Mouse (Mus musculus) limb, embryonic 11.5 days (tissue): ENCODE data around the gene Mat2a. TPM values are rescaled to one million over a fixed set of nuclear protein-coding genes. Genes with fewer than 3 reads are reported as not detected.
"Not testable (repeated sequence)": the region's sequence is repeated elsewhere in the genome, so short reads cannot be mapped to it uniquely, and the experiment has no call there.

Source experiments
- ATAC-seq: fragments of 200-750 bp; cut with Nextera tagmentation; 2 replicates; pipeline ENCODE4 v1.8.0; 2017; ENCODE audit warnings: low read depth; ENCODE audit not compliant: insufficient number of reproducible peaks, low FRiP score, low TSS enrichment
- DNase-seq: peaks from one replicate; pipeline ENCODE4 v3.0.0-alpha.2; 2015; ENCODE audit warnings: low spot score
- H3K27ac ChIP-seq: fragments of 300-500 bp; sonication (generic); replicated peaks from 2 replicates; pipeline ENCODE4 v1.5.1; 2014; ENCODE audit warnings: low read depth, mild to moderate bottlenecking, low read length
- H3K27me3 ChIP-seq: fragments of 300-500 bp; sonication (generic); 2 replicates; pipeline ENCODE4 v1.6.1; 2014; ENCODE audit warnings: mild to moderate bottlenecking, low read length, mixed read lengths; ENCODE audit not compliant: control insufficient read depth, insufficient read depth
- H3K36me3 ChIP-seq: fragments of 300-500 bp; sonication (generic); 2 replicates; pipeline ENCODE4 v1.6.1; 2014; ENCODE audit warnings: mild to moderate bottlenecking, low read length, moderate library complexity, mixed read lengths; ENCODE audit not compliant: control insufficient read depth, insufficient read depth
- H3K4me1 ChIP-seq: fragments of 300-500 bp; sonication (generic); 2 replicates; pipeline ENCODE4 v1.6.1; 2014; ENCODE audit warnings: low read length, mixed read lengths; ENCODE audit not compliant: control insufficient read depth, insufficient read depth
- H3K4me2 ChIP-seq: fragments of 300-500 bp; sonication (generic); 2 replicates; pipeline ENCODE4 v1.6.1; 2014; ENCODE audit warnings: low read depth, mild to moderate bottlenecking, moderate library complexity; ENCODE audit not compliant: severe bottlenecking
- H3K4me3 ChIP-seq: fragments of 300-500 bp; sonication (generic); 2 replicates; pipeline ENCODE4 v1.5.1; 2014; ENCODE audit warnings: low read depth, low read length
- H3K9ac ChIP-seq: fragments of 300-500 bp; sonication (generic); 2 replicates; pipeline ENCODE4 v1.6.1; 2014; ENCODE audit warnings: mild to moderate bottlenecking, low read length
- H3K9me3 ChIP-seq: fragments of 300-500 bp; sonication (generic); 2 replicates; pipeline ENCODE4 v1.6.1; 2016; ENCODE audit warnings: low read length; ENCODE audit not compliant: control insufficient read depth
- WGBS: fragments of 180-500 bp; shearing (Covaris S2); extraction: QIAGEN DNeasy Blood & Tissue Kit; methylation state at CpG from one replicate; pipeline ENCODE4 v1.1.7; 2014; 5-methylcytosine and 5-hydroxymethylcytosine counted together
- polyA plus RNA-seq: library from polyadenylated mRNA; unstranded; fragments of >200 nt; fragmentation: Nextera tagmentation; extraction: Ambion mirVana; gene quantifications from 2 replicates; pipeline ENCODE4 v1.2.1, GENCODE M21; 2014

Mat2a gene
- polyA plus RNA-seq, 1 experiment from 2014 or later: 490 TPM

DNA sequence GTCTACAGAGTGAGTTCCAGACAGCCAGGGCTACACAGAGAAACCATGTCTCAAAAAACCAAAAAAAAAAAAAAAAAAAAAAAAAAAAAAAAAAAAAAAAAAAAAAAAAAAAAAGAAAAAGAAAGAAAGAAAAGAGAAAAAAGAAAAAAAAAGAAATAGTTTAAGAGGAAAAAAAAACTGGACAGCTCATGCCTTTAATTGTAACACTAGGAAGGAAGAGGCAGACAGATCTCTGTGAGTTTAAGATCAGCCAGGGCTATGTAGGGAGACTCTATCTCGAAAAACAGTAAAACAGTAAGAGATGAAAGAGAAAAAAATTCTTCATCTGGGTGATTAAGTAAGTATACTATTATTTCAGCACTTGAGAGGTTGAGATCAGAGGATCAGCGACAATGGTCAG is 12.4 kb upstream of the Mat2a start:
- H3K4me2 ChIP-seq, H3K9ac ChIP-seq, H3K4me1 ChIP-seq, DNase-seq, H3K9me3 ChIP-seq, H3K4me3 ChIP-seq, H3K36me3 ChIP-seq, H3K27me3 ChIP-seq, ATAC-seq, H3K27ac ChIP-seq: not testable (repeated sequence)
- WGBS: 72% methylated on average over 2 of the region's 2 CpGs

DNA sequence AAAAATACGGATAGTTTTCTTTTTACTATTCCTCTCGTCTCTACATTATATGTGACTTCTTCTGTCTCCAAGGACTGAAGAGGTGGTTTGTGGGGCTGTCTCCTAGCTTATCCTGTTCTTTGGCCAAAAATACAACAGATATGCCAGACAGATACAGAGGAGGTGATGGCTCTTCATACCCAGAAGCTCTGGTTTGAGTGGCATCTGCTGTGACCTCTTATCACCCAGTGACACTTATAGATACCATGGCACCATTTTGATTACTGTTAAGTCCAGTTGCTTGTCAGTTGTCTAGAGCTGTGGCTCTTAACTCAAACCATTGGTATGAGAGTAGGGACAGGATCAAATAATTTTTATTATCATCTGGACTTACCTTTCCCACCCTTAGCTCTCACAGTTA is 8.1 kb upstream of the Mat2a start:
- 89% methylated on average over 2 of the region's 2 CpGs for WGBS
- DNase-seq: no peak
- Histone ChIP-seq H3K4me1 (no peaks in the 10 kb centered on the region), H3K9me3 (no peaks in the 10 kb centered on the region), H3K9ac (no peak overlapping the region), H3K27me3 (no peaks in the 10 kb centered on the region), H3K4me2 (no peak overlapping the region), H3K4me3 (no peak overlapping the region), H3K36me3 (no peaks in the 10 kb centered on the region), H3K27ac (no peak overlapping the region)
- ATAC-seq: no peak

DNA sequence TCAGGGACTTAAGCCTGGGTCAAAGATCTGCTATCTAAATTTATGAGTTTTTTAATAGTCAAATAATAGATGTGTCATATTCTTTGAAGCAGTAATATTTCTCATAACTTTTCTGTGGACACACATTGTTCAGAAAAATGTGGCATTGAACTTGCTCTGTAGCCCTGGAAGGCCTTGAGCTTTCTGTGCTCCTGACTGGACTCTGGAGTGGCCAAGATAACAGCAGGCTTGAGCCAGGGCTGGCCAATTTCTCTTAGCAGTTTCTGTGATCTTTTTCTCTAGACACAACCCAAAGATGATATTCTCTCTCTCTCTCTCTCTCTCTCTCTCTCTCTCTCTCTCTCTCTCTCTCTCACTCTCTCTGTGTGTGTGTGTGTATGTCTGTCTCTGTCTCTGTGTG is 5.7 kb upstream of the Mat2a start:
- DNase-seq (no peak), ATAC-seq (no peak)
- H3K27ac ChIP-seq: no peak overlapping the region

DNA sequence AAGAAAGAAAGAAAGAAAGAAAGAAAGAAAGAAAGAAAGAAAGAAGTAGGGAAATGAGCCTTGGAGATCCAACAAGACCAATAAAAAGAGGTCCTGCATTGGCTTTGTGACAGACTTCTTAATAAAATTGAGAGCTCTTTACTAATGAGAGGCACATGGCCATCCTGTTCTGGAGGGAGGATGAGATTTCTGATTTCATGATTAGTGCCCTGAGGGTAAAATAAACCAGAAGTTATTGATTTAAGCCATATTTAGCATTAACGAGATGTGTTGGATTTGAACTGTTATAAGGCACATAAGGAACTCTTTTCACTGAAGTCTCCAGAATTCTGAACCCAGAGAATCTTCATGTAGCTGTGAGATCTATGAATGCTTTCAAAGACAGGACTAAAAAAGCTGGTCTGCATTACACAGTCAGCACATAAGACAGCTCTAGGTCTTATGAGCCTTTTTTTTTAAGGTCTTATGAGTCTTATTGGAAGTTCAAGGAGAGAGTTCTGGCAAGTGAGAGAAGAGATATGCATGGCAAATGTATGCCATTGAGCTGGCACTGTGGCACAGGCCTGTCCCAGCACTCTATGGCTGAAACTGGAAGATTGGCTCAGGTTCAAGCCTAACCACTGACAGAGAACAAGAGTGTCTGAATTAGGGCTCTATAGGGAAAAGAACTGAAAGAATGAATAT is 3.7 kb upstream of the Mat2a start:
- DNase-seq (no peak), ATAC-seq (no peak)
- no peaks in the 10 kb centered on the region for H3K36me3 ChIP-seq
- WGBS: 50% methylated on average over 1 of the region's 1 CpGs
- H3K9ac ChIP-seq: no peak overlapping the region
- H3K9me3 ChIP-seq: no peaks in the 10 kb centered on the region
- H3K4me2 ChIP-seq: no peak overlapping the region
- H3K4me3 ChIP-seq: no peak overlapping the region
- H3K27ac ChIP-seq: no peak overlapping the region
- peaks cover 12% of the 10 kb centered on the region for H3K4me1 ChIP-seq
- H3K27me3 ChIP-seq: no peaks in the 10 kb centered on the region

More for the DNA sequence above, 5.7 kb upstream of the Mat2a start:
- no peak overlapping the region for H3K4me3 ChIP-seq
- peaks cover 10% of the 10 kb centered on the region for H3K4me1 ChIP-seq
- no peaks in the 10 kb centered on the region for H3K36me3 ChIP-seq
- no peak overlapping the region for H3K4me2 ChIP-seq
- H3K9me3 ChIP-seq: no peaks in the 10 kb centered on the region
- H3K27me3 ChIP-seq: no peaks in the 10 kb centered on the region
- no peak overlapping the region for H3K9ac ChIP-seq

DNA sequence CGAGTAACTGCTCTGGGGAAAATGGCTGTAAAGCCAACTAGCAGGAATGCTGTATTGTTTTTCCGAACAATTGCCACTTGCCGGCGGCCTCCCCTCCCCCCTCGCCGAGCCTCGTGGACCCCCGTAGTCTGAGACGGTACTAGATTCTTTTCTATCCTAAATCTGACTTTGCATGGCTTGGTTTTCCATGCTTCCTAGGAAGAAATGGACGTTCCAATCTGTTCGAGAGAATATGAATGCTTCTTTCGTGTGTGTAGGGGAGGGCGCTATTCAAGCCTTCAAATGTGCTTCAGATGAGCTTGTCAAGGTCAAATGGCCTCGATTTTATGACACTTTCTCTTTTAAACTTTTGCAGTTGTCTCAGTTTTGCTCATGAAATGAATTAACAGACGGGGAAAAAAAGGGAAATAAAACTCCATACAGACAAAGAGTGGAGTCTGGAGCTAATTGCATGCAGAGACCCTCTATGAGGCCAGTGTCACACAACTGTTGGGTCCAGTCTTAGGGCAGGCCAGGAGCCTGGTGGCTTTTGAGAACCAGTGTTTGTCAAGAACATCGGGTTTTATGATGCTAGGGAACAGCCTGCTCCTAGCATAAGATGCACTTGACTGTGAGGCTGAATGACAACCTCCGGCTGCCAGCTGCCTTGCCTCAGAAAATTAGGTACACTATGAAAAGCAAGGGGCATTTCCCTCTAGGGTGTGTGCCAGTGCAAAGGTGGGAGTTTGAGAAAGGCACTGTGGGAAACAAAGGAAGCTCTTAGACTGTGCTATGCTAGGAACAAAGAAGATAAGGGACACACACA is 1.0 kb upstream of the Mat2a start:
- H3K4me3 ChIP-seq: peak overlapping the region; percentile 98
- peaks cover 23% of the 10 kb centered on the region for H3K4me1 ChIP-seq
- ATAC-seq: no peak
- no peaks in the 10 kb centered on the region for H3K27me3 ChIP-seq
- WGBS: 10% methylated on average over 17 of the region's 17 CpGs
- peaks cover 14% of the 10 kb centered on the region for H3K36me3 ChIP-seq
- peak; percentile 55 for DNase-seq
- no peaks in the 10 kb centered on the region for H3K9me3 ChIP-seq
- H3K27ac ChIP-seq: peak overlapping the region; percentile 96
- H3K4me2 ChIP-seq: peak overlapping the region; percentile 84
- peak overlapping the region; percentile 99 for H3K9ac ChIP-seq

DNA sequence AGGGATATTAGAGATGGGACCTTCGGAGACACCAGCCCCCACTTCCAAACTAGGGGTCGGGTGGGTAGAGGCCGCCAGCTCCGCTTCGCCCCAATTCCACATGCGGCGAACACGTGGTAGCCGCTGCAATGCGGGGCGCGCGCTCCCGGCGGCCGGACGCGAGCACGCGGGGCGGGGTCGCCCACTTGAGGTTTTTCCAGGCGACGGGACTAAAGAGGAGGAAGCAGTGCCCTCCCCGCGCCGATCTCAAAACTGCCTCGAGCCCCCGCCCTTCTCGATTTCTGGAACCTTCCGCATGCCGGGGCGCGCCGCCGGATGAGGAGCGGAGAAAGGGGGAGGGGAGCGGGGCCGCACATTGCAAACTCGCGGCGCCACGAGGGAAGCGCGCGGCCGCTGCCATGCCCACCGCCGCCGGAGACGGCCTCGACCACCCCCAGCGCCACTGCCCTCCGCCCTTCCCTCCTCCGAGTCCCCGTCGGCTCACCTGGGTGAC is 450 bp downstream of the Mat2a start:
- peak overlapping the region; percentile 98 for H3K4me3 ChIP-seq
- H3K9ac ChIP-seq: peak overlapping the region; percentile 99
- WGBS: under 1% methylated on average over 57 of the region's 57 CpGs
- H3K9me3 ChIP-seq: no peaks in the 10 kb centered on the region
- peak; percentile 86 for DNase-seq
- H3K27ac ChIP-seq: peak overlapping the region; percentile 96
- H3K4me2 ChIP-seq: peak overlapping the region; percentile 84
- ATAC-seq: peak; percentile 36; the same call in 1 of the 2 replicates
- H3K36me3 ChIP-seq: peaks cover 19% of the 10 kb centered on the region
- H3K4me1 ChIP-seq: peaks cover 23% of the 10 kb centered on the region
- H3K27me3 ChIP-seq: no peaks in the 10 kb centered on the region

DNA sequence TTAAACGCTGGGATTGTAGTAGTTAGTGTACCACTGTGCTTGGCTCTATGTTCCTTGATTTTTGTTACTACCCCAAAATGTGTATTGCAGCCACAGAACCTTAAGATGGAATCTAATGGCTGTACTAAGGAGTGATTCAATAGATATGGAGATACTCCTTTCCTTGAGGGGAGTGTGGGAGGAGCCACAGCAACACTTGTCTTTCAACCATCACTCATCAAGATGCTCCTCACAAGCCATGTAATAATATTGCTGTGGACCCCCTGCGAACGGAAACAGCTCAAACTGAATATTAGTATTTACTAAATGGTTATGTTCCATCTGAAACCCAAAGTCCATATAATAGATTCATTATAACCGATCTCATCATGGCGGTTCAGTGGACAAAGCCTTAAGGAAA is 1.1 kb downstream of the Mat2a start:
- Histone ChIP-seq H3K9me3 (no peaks in the 10 kb centered on the region), H3K27ac (no peak overlapping the region), H3K4me3 (peak overlapping the region; percentile 98), H3K27me3 (no peaks in the 10 kb centered on the region), H3K9ac (peak overlapping the region; percentile 99), H3K4me2 (peak overlapping the region; percentile 84), H3K4me1 (peaks cover 23% of the 10 kb centered on the region), H3K36me3 (peaks cover 19% of the 10 kb centered on the region)
- DNase-seq (no peak), ATAC-seq (no peak)
- WGBS: 4% methylated on average over 5 of the region's 5 CpGs

DNA sequence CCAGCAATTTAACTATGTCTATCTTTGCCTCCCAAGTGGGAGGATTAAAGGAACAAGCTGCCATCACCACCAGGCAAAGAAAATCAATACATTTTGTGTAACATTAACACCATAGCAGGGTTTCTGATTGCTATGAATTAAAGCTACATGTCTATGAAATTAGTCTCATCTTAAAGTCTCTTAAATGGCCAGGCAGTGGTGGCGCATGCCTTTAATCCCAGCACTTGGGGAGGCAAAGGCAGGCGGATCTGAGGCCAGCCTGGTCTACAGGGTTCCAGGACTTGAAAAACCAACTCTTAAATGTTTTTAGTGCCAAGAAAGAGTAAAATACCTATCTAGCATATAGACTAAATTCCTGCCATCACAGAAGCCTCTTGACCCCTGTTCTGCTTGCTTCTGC is 7.2 kb downstream of the Mat2a start:
- 90% methylated on average over 2 of the region's 2 CpGs for WGBS
- Histone ChIP-seq H3K27me3 (no peaks in the 10 kb centered on the region), H3K4me2 (no peak overlapping the region), H3K4me1 (0 out of 2 replicates have a peak, but pooled peaks cover 7% of the 10 kb centered on the region), H3K27ac (no peak overlapping the region), H3K4me3 (no peak overlapping the region), H3K9me3 (no peaks in the 10 kb centered on the region), H3K9ac (no peak overlapping the region), H3K36me3 (peaks cover 33% of the 10 kb centered on the region)
- ATAC-seq (no peak), DNase-seq (no peak)
